Mouse (Mus musculus): Measurements from ENCODE around the gene Zfyve1. TPM values are rescaled to one million over a fixed set of nuclear protein-coding genes. Genes with fewer than 3 reads are reported as not detected.

The Zfyve1 gene
- polyA plus RNA-seq, 1 experiment from 2014 or later = 7.8 TPM

DNA sequence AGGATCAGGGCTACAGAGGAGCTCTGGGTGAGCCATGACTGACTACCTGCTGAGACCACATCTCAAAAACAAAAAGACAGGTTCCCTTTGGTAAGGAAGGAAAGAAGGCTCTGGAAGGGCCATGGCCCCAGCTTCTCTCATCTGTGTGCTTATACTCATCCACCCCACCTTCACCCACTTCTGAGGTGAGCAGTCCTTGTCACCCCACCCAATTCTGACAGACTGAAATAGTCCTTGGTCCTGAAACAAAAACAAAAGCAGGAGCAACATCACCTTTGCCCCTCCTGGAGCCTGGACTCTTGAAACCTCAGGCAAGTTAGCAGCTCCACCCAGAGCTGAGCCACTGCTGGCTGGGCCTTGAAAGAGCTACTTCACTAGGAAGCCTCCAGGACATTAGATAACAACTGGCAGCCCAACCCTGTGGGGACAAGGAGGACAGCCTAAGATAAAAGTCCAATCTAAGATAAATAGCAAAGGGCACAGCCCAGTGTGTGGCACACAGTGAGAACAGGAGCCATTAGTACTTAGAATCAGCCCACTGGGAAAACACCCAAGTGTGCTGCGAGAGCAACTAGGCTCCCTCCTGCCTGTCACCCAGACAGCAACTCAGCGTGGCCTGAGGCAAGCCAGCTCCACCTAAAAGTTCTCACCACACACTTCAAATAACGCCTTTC lies 18.0 kb downstream of the Zfyve1 start:
- H3K4me1 ChIP-seq (replicated peaks) = peaks cover 55% of the 10 kb centered on the region
- ATAC-seq (ENCODE audit: insufficient read depth) = peak; percentile 100
- no peaks in the 10 kb centered on the region for H3K9me3 ChIP-seq (replicated peaks)
- H3K4me3 ChIP-seq (replicated peaks) = peak overlapping the region; percentile 30
- H3K27ac ChIP-seq (replicated peaks) = peak overlapping the region; percentile 95
- WGBS (ENCODE audit: insufficient replicate concordance) = 10% methylated on average over 3 of the region's 3 CpGs
- H3K9ac ChIP-seq = peak overlapping the region; percentile 53
- H3K27me3 ChIP-seq = no peaks in the 10 kb centered on the region
- peaks cover 36% of the 10 kb centered on the region for H3K36me3 ChIP-seq (replicated peaks)
- peak overlapping the region; percentile 68 for H3K4me2 ChIP-seq

DNA sequence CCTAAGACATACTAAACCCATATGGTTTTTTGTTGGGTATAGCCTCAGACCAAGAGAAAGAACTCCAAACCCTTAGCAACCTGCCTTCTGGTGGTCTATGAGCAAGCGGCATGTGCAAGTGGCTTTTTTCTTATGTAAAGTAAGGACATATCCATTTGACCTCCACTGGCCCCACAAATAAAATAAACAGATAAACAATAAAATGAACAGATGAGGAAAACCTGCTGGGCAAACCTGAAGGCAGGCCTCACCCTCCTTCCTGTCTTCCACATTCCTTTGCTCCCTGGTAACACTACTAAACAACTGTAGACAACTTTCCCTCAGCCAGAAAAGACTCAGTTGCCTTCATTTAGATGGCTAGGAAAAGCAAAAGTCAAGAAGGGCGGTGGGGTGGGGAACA lies 18.7 kb downstream of the Zfyve1 start:
- peak overlapping the region; percentile 30; the same call in 1 of the 2 replicates for H3K4me3 ChIP-seq (replicated peaks)
- peaks cover 55% of the 10 kb centered on the region for H3K4me1 ChIP-seq (replicated peaks)
- peak overlapping the region; percentile 68 for H3K4me2 ChIP-seq
- H3K9ac ChIP-seq = peak overlapping the region; percentile 53; the same call in 1 of the 2 replicates
- H3K27me3 ChIP-seq = no peaks in the 10 kb centered on the region
- ATAC-seq (ENCODE audit: insufficient read depth) = no peak
- H3K36me3 ChIP-seq (replicated peaks) = peaks cover 33% of the 10 kb centered on the region
- WGBS (ENCODE audit: insufficient replicate concordance) = 65% methylated on average over 2 of the region's 2 CpGs
- peak overlapping the region; percentile 95 for H3K27ac ChIP-seq (replicated peaks)
- no peaks in the 10 kb centered on the region for H3K9me3 ChIP-seq (replicated peaks)

DNA sequence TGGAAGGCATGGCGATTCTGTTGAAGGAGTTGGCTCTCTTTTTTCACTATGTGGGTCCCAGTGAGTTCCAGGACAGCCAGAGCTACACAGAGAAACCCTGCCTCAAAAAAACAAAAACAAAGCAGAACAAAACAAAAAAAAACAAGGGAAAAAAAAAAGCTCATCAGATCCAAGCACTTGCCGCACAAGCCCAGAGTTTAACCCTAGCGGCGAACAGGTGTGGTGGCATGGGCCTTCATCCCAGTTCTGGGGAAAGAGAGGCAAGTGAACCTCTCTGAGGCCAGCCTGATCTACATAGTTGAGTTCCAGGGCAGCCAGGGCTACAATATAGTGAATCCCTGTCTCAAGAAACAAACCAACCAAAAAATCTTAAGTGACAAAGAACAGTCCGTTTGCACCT lies 19.6 kb downstream of the Zfyve1 start:
- ATAC-seq (ENCODE audit: insufficient read depth) = no peak
- WGBS (ENCODE audit: insufficient replicate concordance) = 96% methylated on average over 5 of the region's 5 CpGs
- Histone ChIP-seq H3K4me3 (replicated peaks) (no peak overlapping the region), H3K9ac (no peak overlapping the region), H3K27me3 (no peaks in the 10 kb centered on the region), H3K27ac (replicated peaks) (peak overlapping the region; percentile 30; the same call in 1 of the 2 replicates), H3K4me2 (no peak overlapping the region), H3K9me3 (replicated peaks) (no peaks in the 10 kb centered on the region), H3K4me1 (replicated peaks) (peaks cover 55% of the 10 kb centered on the region), H3K36me3 (replicated peaks) (peaks cover 41% of the 10 kb centered on the region)

DNA sequence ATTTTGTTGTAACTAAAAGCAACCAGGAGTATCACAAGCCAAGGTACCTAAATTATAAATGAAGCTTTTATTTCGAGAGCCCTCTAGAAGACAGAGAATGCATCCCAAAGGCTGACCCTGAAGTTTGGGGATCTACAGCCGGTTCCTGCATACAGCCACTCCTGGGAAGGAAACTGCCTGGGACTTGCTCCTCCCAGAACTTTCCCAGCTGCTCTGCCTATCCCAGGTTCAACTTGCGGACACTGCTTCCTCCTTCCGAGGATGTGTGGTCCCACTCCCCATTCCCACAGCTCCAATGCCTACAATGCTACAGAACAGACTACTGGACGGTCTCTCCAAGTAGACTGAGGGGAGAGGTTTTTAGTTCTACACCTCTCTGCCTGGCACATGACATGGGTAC lies 24.3 kb downstream of the Zfyve1 start:
- Histone ChIP-seq H3K27ac (replicated peaks) (no peak overlapping the region), H3K27me3 (no peaks in the 10 kb centered on the region), H3K9ac (no peak overlapping the region), H3K36me3 (replicated peaks) (peaks cover 70% of the 10 kb centered on the region), H3K4me3 (replicated peaks) (no peak overlapping the region), H3K9me3 (replicated peaks) (no peaks in the 10 kb centered on the region), H3K4me1 (replicated peaks) (peaks cover 17% of the 10 kb centered on the region), H3K4me2 (no peak overlapping the region)
- ATAC-seq (ENCODE audit: insufficient read depth) = no peak
- 76% methylated on average over 5 of the region's 5 CpGs for WGBS (ENCODE audit: insufficient replicate concordance)

DNA sequence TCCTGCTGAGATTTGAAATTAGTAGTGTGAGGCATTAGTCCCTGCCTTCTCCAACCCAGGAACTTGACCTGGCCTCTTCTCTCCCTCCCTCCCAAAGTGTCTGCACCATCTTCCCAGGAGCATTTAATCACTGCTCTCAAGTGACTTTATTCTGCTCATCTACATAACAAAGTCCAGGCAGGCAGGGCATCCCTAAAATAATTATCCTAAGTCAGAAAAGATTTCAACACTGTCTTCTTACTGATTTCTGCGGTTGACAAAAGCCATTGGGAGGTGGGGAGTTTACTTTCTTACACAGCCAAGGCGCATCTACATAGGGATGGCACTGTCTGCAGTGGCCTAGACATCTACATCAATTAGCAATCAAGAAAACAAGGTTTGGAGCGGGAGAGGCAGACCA lies 27.2 kb downstream of the Zfyve1 start:
- ATAC-seq (ENCODE audit: insufficient read depth) = no peak
- Histone ChIP-seq H3K4me1 (replicated peaks) (peaks cover 7% of the 10 kb centered on the region), H3K27ac (replicated peaks) (no peak overlapping the region), H3K36me3 (replicated peaks) (peaks cover 79% of the 10 kb centered on the region), H3K4me2 (no peak overlapping the region), H3K9ac (no peak overlapping the region), H3K4me3 (replicated peaks) (no peak overlapping the region), H3K27me3 (no peaks in the 10 kb centered on the region), H3K9me3 (replicated peaks) (no peaks in the 10 kb centered on the region)
- WGBS (ENCODE audit: insufficient replicate concordance) = 75% methylated on average over 3 of the region's 3 CpGs

DNA sequence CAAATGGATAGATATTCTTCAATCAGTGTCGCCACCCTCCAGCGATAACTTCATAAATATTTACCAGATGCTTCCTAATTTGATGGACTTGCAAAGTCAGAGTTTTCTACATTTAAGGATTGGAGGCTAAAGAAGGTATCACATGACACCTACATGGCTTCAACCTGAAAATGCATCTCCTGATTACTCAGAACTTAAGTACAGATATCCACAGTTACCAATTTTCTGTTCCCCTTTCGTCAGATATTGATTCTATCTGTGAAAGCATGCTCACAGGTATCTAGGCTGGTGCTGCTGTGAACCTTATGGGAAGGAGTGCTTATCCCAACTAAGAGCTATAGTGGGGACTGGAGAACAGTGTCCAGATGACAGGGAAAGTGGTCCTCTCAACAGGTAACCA lies 34.4 kb downstream of the Zfyve1 start:
- Histone ChIP-seq H3K36me3 (replicated peaks) (peaks cover 89% of the 10 kb centered on the region), H3K27ac (replicated peaks) (no peak overlapping the region), H3K4me3 (replicated peaks) (no peak overlapping the region), H3K9ac (no peak overlapping the region), H3K4me1 (replicated peaks) (peaks cover 19% of the 10 kb centered on the region), H3K4me2 (no peak overlapping the region), H3K27me3 (no peaks in the 10 kb centered on the region), H3K9me3 (replicated peaks) (no peaks in the 10 kb centered on the region)
- WGBS (ENCODE audit: insufficient replicate concordance) = 82% methylated on average over 3 of the region's 3 CpGs
- no peak for ATAC-seq (ENCODE audit: insufficient read depth)

DNA sequence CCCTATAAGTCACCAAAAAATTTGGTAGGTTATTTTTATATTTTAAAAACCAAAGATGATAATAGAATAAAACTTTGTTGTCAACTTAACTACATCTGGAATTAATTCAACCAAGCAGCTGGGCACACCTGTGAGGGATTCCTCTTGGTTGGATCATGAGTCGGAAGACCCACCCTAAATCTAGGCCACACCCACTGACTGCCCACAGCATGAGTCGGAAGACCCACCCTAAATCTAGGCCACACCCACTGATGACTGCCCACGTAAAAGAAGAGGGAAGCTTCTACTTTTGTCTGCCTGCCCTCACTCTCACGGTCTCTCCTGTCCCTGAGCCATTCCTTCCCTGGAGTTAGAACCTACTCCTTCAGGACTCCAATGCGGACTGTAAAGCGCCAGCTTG lies 36.8 kb downstream of the Zfyve1 start:
- Histone ChIP-seq H3K27ac (replicated peaks) (no peak overlapping the region), H3K4me1 (replicated peaks) (peaks cover 38% of the 10 kb centered on the region), H3K27me3 (no peaks in the 10 kb centered on the region), H3K4me3 (replicated peaks) (no peak overlapping the region), H3K36me3 (replicated peaks) (peaks cover 86% of the 10 kb centered on the region), H3K4me2 (no peak overlapping the region), H3K9ac (no peak overlapping the region), H3K9me3 (replicated peaks) (no peaks in the 10 kb centered on the region)
- 51% methylated on average over 6 of the region's 6 CpGs for WGBS (ENCODE audit: insufficient replicate concordance)
- 0 out of 2 replicates have a peak, but pooled peaks have one; percentile 31 for ATAC-seq (ENCODE audit: insufficient read depth)

DNA sequence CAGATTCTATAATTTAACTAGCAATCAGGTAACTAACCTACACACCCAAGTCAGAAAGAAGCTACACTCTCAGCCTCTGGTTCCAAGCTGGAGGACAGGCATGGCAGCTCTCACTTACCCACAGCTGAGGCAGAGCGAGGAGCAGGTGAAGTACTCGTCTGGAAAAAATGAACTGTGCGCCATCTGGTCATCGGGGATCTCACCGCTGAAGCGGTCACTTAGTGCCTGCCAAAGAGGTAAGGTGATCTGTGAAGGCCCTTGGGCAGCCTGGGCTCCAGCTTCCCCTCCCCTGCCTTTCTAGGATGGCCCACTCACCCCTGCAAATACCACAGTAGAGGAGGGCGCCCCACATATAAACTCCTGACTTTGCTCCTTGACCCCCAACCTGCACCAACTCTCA lies 38.5 kb downstream of the Zfyve1 start:
- H3K27me3 ChIP-seq = no peaks in the 10 kb centered on the region
- no peak overlapping the region for H3K9ac ChIP-seq
- H3K9me3 ChIP-seq (replicated peaks) = no peaks in the 10 kb centered on the region
- no peak overlapping the region for H3K4me3 ChIP-seq (replicated peaks)
- H3K36me3 ChIP-seq (replicated peaks) = peaks cover 88% of the 10 kb centered on the region
- H3K4me1 ChIP-seq (replicated peaks) = peaks cover 39% of the 10 kb centered on the region
- WGBS (ENCODE audit: insufficient replicate concordance) = 87% methylated on average over 7 of the region's 7 CpGs
- H3K27ac ChIP-seq (replicated peaks) = no peak overlapping the region
- no peak for ATAC-seq (ENCODE audit: insufficient read depth)
- H3K4me2 ChIP-seq = no peak overlapping the region

DNA sequence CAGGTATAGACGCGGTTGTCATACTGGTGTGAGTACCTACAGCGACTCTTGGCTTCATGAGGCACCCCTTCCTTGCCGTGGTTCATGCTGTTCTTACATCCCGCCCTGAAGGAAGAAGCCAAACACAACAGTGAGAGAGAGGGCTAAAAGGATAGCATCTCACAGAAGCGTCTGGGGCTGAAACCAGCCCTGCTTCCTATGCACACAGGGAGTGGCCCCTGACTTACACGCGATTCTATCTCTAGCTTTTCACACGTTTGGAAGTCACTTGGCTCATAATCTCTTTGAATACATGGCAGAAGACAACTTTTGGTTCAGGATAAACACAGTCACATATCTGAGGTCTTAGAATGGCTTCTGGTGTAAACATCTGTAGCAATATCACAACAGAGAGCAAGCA lies 41.4 kb downstream of the Zfyve1 start:
- H3K27ac ChIP-seq (replicated peaks) = no peak overlapping the region
- H3K9ac ChIP-seq = no peak overlapping the region
- ATAC-seq (ENCODE audit: insufficient read depth) = peak; percentile 34; the same call in 1 of the 2 replicates
- 44% methylated on average over 9 of the region's 9 CpGs for WGBS (ENCODE audit: insufficient replicate concordance)
- H3K27me3 ChIP-seq = no peaks in the 10 kb centered on the region
- no peak overlapping the region for H3K4me3 ChIP-seq (replicated peaks)
- peaks cover 27% of the 10 kb centered on the region for H3K4me1 ChIP-seq (replicated peaks)
- H3K4me2 ChIP-seq = no peak overlapping the region
- H3K9me3 ChIP-seq (replicated peaks) = no peaks in the 10 kb centered on the region
- peaks cover 89% of the 10 kb centered on the region for H3K36me3 ChIP-seq (replicated peaks)

DNA sequence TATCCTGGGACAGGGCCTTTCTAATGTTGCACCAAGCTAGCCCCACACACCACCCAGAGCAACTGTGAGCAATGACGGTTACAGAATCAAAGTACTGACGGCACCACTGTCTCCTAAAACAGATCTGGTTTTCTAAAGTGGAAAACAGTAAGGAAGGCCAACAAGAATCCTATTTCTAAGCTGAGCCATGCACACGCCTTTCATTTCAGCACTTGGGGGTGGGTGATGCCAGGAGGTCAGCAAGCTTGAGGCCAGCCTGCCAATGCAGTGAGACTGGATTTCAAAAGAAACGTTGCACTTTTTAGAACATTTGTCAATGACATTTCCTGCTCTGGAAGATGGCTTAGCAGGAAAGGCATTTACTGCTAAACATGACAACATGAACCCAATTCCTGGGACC lies 43.2 kb downstream of the Zfyve1 start:
- H3K4me1 ChIP-seq (replicated peaks) = peaks cover 20% of the 10 kb centered on the region
- no peak overlapping the region for H3K27ac ChIP-seq (replicated peaks)
- H3K9ac ChIP-seq = no peak overlapping the region
- no peak overlapping the region for H3K4me2 ChIP-seq
- no peaks in the 10 kb centered on the region for H3K9me3 ChIP-seq (replicated peaks)
- H3K36me3 ChIP-seq (replicated peaks) = peaks cover 85% of the 10 kb centered on the region
- WGBS (ENCODE audit: insufficient replicate concordance) = 74% methylated on average over 4 of the region's 4 CpGs
- H3K27me3 ChIP-seq = no peaks in the 10 kb centered on the region
- ATAC-seq (ENCODE audit: insufficient read depth) = no peak
- H3K4me3 ChIP-seq (replicated peaks) = no peak overlapping the region

DNA sequence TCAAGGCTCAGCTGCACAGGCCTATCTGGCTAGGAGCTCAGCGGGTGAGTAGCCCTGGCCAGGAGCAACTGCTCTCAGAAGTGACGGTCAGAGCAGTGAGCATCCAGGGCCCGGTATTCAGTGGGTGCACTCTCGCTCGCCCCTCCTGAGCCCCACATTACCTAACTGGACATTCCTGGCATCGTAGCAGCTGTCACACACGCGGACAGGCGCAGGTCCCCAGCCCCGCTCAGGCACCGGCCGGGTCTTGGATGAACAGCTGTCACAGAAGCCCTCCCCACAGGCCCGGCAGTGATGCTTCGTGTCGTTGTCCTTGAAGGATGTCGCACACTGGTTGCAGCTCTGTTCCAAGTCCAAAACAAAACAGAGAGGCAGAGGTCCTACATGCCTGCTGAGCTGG lies 45.7 kb downstream of the Zfyve1 start:
- Histone ChIP-seq H3K27ac (replicated peaks) (no peak overlapping the region), H3K4me3 (replicated peaks) (no peak overlapping the region), H3K4me1 (replicated peaks) (peaks cover 13% of the 10 kb centered on the region; the same call in 1 of the 2 replicates), H3K36me3 (replicated peaks) (peaks cover 80% of the 10 kb centered on the region), H3K9me3 (replicated peaks) (no peaks in the 10 kb centered on the region), H3K27me3 (no peaks in the 10 kb centered on the region), H3K9ac (no peak overlapping the region), H3K4me2 (no peak overlapping the region)
- no peak for ATAC-seq (ENCODE audit: insufficient read depth)
- 85% methylated on average over 16 of the region's 16 CpGs for whole genome bisulfite sequencing (ENCODE audit: insufficient replicate concordance)

DNA sequence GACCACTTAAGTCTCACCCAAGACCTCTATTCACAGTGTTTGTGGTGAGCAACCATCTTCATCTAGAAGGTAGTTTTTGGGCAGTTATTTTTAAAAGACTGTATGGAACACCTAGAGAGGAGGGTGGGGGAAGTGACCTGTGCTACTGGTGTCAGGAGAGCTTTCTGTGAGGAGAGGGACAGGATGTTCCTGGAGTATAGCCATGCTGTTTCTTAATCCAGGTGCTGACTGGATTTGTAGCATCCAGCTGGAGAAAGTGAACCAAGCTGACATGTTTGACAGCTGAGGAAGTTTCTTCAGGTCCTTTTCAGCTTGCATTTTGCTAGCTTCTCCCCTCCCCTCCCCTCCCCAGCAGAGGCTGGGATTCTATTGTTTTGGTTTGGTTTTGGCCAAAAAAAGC lies 52.2 kb downstream of the Zfyve1 start:
- Histone ChIP-seq H3K9ac (no peak overlapping the region), H3K4me2 (no peak overlapping the region), H3K36me3 (replicated peaks) (peaks cover 32% of the 10 kb centered on the region), H3K27me3 (no peaks in the 10 kb centered on the region), H3K9me3 (replicated peaks) (no peaks in the 10 kb centered on the region), H3K27ac (replicated peaks) (no peak overlapping the region), H3K4me3 (replicated peaks) (no peak overlapping the region), H3K4me1 (replicated peaks) (no peaks in the 10 kb centered on the region)
- ATAC-seq (ENCODE audit: insufficient read depth) = no peak

All from liver, embryonic 15.5 days (tissue).